Mouse (Mus musculus) forebrain, embryonic 13.5 days (tissue): ENCODE measurements at regions not wholly inside any gene's neighbourhood (a gene's known extent, or its start where the extent isn't known, plus 50 kb on each side); places are given as distances from the start of the nearest gene placed in this dataset.
A peak's percentile ranks its signal among the peaks of the same experiment; 100 is the strongest.

Source experiments
- ATAC-seq: fragments of 200-750 bp; cut with Nextera tagmentation; 2 replicates; pipeline ENCODE4 v1.8.0; 2017
- H3K27ac ChIP-seq: fragments of 300-500 bp; sonication (generic); 2 replicates; pipeline ENCODE4 v1.5.1; 2015; ENCODE audit warnings: inconsistent platforms, mild to moderate bottlenecking, moderate library complexity
- H3K27me3 ChIP-seq: fragments of 300-500 bp; sonication (generic); 2 replicates; pipeline ENCODE4 v1.6.1; 2015; ENCODE audit warnings: mild to moderate bottlenecking, inconsistent platforms
- H3K36me3 ChIP-seq: fragments of 300-500 bp; sonication (generic); 2 replicates; pipeline ENCODE4 v1.6.1; 2015; ENCODE audit warnings: mild to moderate bottlenecking, inconsistent platforms; ENCODE audit not compliant: poor library complexity, severe bottlenecking
- H3K4me1 ChIP-seq: fragments of 300-500 bp; sonication (generic); 2 replicates; pipeline ENCODE4 v1.6.1; 2015; ENCODE audit warnings: inconsistent platforms
- H3K4me2 ChIP-seq: fragments of 300-500 bp; sonication (generic); 2 replicates; pipeline ENCODE4 v1.6.1; 2015; ENCODE audit warnings: inconsistent platforms, mild to moderate bottlenecking, moderate library complexity
- H3K4me3 ChIP-seq: fragments of 300-500 bp; sonication (generic); 2 replicates; pipeline ENCODE4 v1.5.1; 2015; ENCODE audit warnings: mild to moderate bottlenecking, inconsistent platforms
- H3K9ac ChIP-seq: fragments of 300-500 bp; sonication (generic); 2 replicates; pipeline ENCODE4 v1.6.1; 2015; ENCODE audit warnings: mild to moderate bottlenecking, inconsistent platforms
- H3K9me3 ChIP-seq: fragments of 300-500 bp; sonication (generic); replicated peaks from 2 replicates; pipeline ENCODE4 v1.6.1; 2016; ENCODE audit warnings: inconsistent platforms
- WGBS: fragments of 180-500 bp; shearing (Covaris S2); methylation state at CpG from one replicate; pipeline ENCODE4 v1.1.7; 2015; 5-methylcytosine and 5-hydroxymethylcytosine counted together

- Histone ChIP-seq H3K36me3 (no peaks in the 10 kb centered on the region), H3K4me3 (no peak overlapping the region), H3K27me3 (peaks cover 37% of the 10 kb centered on the region), H3K4me2 (0 out of 2 replicates have a peak overlapping the region, but pooled peaks have one; percentile 15), H3K9ac (peak overlapping the region; percentile 16; the same call in 1 of the 2 replicates), H3K4me1 (peaks cover 27% of the 10 kb centered on the region), H3K9me3 (no peaks in the 10 kb centered on the region), H3K27ac (no peak overlapping the region)
- ATAC-seq = no peak
- 56% methylated on average over 16 of the region's 16 CpGs for WGBS
Observed at GRCm38 (mm10) chr7:136341599-136342210, 552.7 kb upstream of the Mgmt start.

- Histone ChIP-seq H3K4me2 (peak overlapping the region; percentile 15; the same call in 1 of the 2 replicates), H3K9me3 (no peaks in the 10 kb centered on the region), H3K27ac (no peak overlapping the region; the same call in 1 of the 2 replicates), H3K4me1 (peaks cover 28% of the 10 kb centered on the region), H3K9ac (peak overlapping the region; percentile 16; the same call in 1 of the 2 replicates), H3K27me3 (peaks cover 37% of the 10 kb centered on the region), H3K36me3 (no peaks in the 10 kb centered on the region), H3K4me3 (no peak overlapping the region)
- ATAC-seq = 0 out of 2 replicates have a peak, but pooled peaks have one; percentile 21
- 11% methylated on average over 10 of the region's 10 CpGs for WGBS
Observed at GRCm38 (mm10) chr7:136342211-136342799, 552.1 kb upstream of the Mgmt start.

GRCm38 (mm10) chr7:136342822-136343221 is 551.6 kb upstream of the Mgmt start:
- Histone ChIP-seq H3K9ac (no peak overlapping the region), H3K36me3 (no peaks in the 10 kb centered on the region), H3K4me2 (peak overlapping the region; percentile 15; the same call in 1 of the 2 replicates), H3K4me1 (peaks cover 31% of the 10 kb centered on the region), H3K27ac (no peak overlapping the region), H3K9me3 (no peaks in the 10 kb centered on the region), H3K27me3 (peaks cover 37% of the 10 kb centered on the region), H3K4me3 (no peak overlapping the region)
- 3% methylated on average over 8 of the region's 8 CpGs for WGBS
- peak; percentile 51; the same call in 1 of the 2 replicates for ATAC-seq

GRCm38 (mm10) chr7:136343494-136343893 is 550.9 kb upstream of the Mgmt start:
- no peak overlapping the region for H3K4me2 ChIP-seq
- no peak overlapping the region for H3K9ac ChIP-seq
- 70% methylated on average over 4 of the region's 4 CpGs for WGBS
- H3K9me3 ChIP-seq = no peaks in the 10 kb centered on the region
- ATAC-seq = no peak
- no peak overlapping the region for H3K4me3 ChIP-seq
- H3K4me1 ChIP-seq = peaks cover 35% of the 10 kb centered on the region
- no peaks in the 10 kb centered on the region for H3K36me3 ChIP-seq
- H3K27me3 ChIP-seq = peaks cover 37% of the 10 kb centered on the region
- H3K27ac ChIP-seq = no peak overlapping the region

DNA sequence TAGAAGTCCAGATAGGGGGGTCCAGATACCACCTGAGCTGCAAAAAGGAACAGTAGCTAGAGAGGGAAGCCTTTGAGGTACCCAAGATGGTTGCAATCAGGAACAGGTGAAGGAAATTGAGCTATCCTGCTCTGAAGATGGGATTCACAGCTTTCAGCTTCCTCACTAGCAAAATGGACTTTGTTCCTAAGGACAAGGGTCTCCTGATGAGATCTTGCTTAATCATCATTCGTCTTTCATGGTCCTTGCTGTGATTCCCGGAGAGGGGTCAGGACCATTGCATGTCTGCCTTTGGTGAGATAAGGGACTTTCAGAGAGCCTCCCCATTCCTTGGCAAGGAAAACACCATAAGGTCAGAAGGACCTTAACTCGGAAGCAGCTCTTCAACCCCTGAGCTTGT is 549.4 kb upstream of the Mgmt start:
- H3K9me3 ChIP-seq = no peaks in the 10 kb centered on the region
- no peak overlapping the region for H3K4me3 ChIP-seq
- peaks cover 33% of the 10 kb centered on the region for H3K27me3 ChIP-seq
- no peak overlapping the region for H3K4me2 ChIP-seq
- peaks cover 35% of the 10 kb centered on the region for H3K4me1 ChIP-seq
- WGBS = 89% methylated on average over 3 of the region's 3 CpGs
- no peak overlapping the region for H3K27ac ChIP-seq
- H3K36me3 ChIP-seq = no peaks in the 10 kb centered on the region
- H3K9ac ChIP-seq = no peak overlapping the region
- ATAC-seq = no peak

GRCm38 (mm10) chr7:136346531-136346930 is 547.9 kb upstream of the Mgmt start:
- H3K4me2 ChIP-seq = no peak overlapping the region
- no peak overlapping the region for H3K4me3 ChIP-seq
- no peaks in the 10 kb centered on the region for H3K9me3 ChIP-seq
- H3K4me1 ChIP-seq = peaks cover 29% of the 10 kb centered on the region
- no peak overlapping the region for H3K9ac ChIP-seq
- H3K27me3 ChIP-seq = peaks cover 21% of the 10 kb centered on the region
- no peak for ATAC-seq
- no peak overlapping the region for H3K27ac ChIP-seq
- no peaks in the 10 kb centered on the region for H3K36me3 ChIP-seq
- 85% methylated on average over 4 of the region's 4 CpGs for WGBS

GRCm38 (mm10) chr7:136348309-136348708 is 546.1 kb upstream of the Mgmt start:
- Histone ChIP-seq H3K4me3 (no peak overlapping the region), H3K9me3 (no peaks in the 10 kb centered on the region), H3K36me3 (no peaks in the 10 kb centered on the region), H3K27ac (no peak overlapping the region), H3K4me2 (no peak overlapping the region), H3K9ac (no peak overlapping the region), H3K27me3 (peaks cover 24% of the 10 kb centered on the region), H3K4me1 (peaks cover 12% of the 10 kb centered on the region)
- ATAC-seq = no peak
- 37% methylated on average over 1 of the region's 1 CpGs for WGBS

DNA sequence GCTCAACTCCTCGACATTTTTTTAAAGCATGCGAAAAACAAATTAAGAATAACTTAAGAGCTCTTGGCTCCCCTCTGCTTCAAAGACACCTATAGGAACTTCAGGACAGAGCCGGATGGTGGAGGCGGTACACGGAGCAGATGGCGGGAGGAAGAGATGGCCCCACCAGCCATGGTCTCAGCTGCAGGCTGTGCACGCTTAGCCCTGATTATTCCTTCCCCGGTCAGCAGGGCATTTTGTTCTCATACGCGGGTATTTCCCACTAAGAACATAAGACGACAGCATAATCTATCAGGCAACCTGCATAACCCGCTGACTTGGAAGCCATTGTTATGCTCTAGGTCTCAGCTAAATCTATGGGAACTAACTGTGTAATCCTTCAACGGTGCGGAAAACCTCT is 544.8 kb upstream of the Mgmt start:
- H3K27ac ChIP-seq = no peak overlapping the region
- 80% methylated on average over 14 of the region's 14 CpGs for WGBS
- peaks cover 8% of the 10 kb centered on the region; the same call in 1 of the 2 replicates for H3K4me1 ChIP-seq

GRCm38 (mm10) chr7:136357011-136357410 is 537.4 kb upstream of the Mgmt start:
- H3K4me2 ChIP-seq = no peak overlapping the region
- WGBS = 33% methylated on average over 7 of the region's 7 CpGs
- no peaks in the 10 kb centered on the region for H3K4me1 ChIP-seq
- no peak for ATAC-seq
- H3K27ac ChIP-seq = no peak overlapping the region
- H3K9ac ChIP-seq = no peak overlapping the region
- 0 out of 2 replicates have a peak, but pooled peaks cover under 1% of the 10 kb centered on the region for H3K27me3 ChIP-seq
- H3K9me3 ChIP-seq = no peaks in the 10 kb centered on the region
- H3K36me3 ChIP-seq = no peaks in the 10 kb centered on the region
- H3K4me3 ChIP-seq = no peak overlapping the region

More for the DNA sequence above, 544.8 kb upstream of the Mgmt start:
- peaks cover 11% of the 10 kb centered on the region; the same call in 1 of the 2 replicates for H3K27me3 ChIP-seq
- no peaks in the 10 kb centered on the region for H3K36me3 ChIP-seq
- H3K4me2 ChIP-seq = no peak overlapping the region
- no peak overlapping the region for H3K9ac ChIP-seq
- no peak for ATAC-seq
- H3K4me3 ChIP-seq = no peak overlapping the region
- no peaks in the 10 kb centered on the region for H3K9me3 ChIP-seq

GRCm38 (mm10) chr7:136365318-136366211 is 528.8 kb upstream of the Mgmt start:
- H3K9me3 ChIP-seq = no peaks in the 10 kb centered on the region
- H3K4me2 ChIP-seq = no peak overlapping the region
- H3K4me3 ChIP-seq = no peak overlapping the region
- ATAC-seq = peak; percentile 59
- no peak overlapping the region for H3K27ac ChIP-seq
- H3K4me1 ChIP-seq = peaks cover 8% of the 10 kb centered on the region
- H3K27me3 ChIP-seq = no peaks in the 10 kb centered on the region
- H3K36me3 ChIP-seq = no peaks in the 10 kb centered on the region
- no peak overlapping the region for H3K9ac ChIP-seq
- WGBS = 49% methylated on average over 7 of the region's 7 CpGs

DNA sequence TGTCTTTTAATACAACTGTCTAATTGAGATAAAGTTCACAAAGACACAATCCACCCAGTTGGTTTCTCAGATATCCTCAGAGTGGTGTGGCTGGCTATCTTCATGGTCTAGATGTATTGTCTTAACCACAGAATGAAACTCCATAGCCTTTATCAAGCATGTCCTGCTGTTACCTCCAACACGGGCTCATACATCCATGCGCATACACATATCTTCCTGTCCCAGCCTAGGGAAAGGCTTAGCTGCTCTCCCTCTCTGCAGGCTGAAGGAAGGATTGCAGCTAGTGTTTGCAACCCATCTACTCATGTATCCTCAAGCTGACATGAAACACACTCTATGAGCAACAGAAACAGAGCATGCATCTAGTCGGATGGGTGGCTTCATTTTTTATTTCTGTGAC is 517.2 kb upstream of the Mgmt start:
- Histone ChIP-seq H3K4me1 (0 out of 2 replicates have a peak, but pooled peaks cover 5% of the 10 kb centered on the region), H3K9ac (no peak overlapping the region), H3K36me3 (no peaks in the 10 kb centered on the region), H3K4me3 (no peak overlapping the region), H3K27me3 (no peaks in the 10 kb centered on the region), H3K27ac (no peak overlapping the region), H3K4me2 (no peak overlapping the region), H3K9me3 (no peaks in the 10 kb centered on the region; the same call in 1 of the 2 replicates)
- 93% methylated on average over 3 of the region's 3 CpGs for WGBS
- no peak for ATAC-seq

- Histone ChIP-seq H3K27ac (no peak overlapping the region), H3K9ac (no peak overlapping the region), H3K4me1 (0 out of 2 replicates have a peak, but pooled peaks cover 5% of the 10 kb centered on the region), H3K9me3 (no peaks in the 10 kb centered on the region; the same call in 1 of the 2 replicates), H3K36me3 (no peaks in the 10 kb centered on the region), H3K4me2 (no peak overlapping the region), H3K27me3 (no peaks in the 10 kb centered on the region), H3K4me3 (no peak overlapping the region)
- no peak for ATAC-seq
- 82% methylated on average over 8 of the region's 8 CpGs for WGBS
Observed at GRCm38 (mm10) chr7:136377742-136378141, 516.7 kb upstream of the Mgmt start.
